Mouse (Mus musculus) stomach, postnatal 0 days (tissue): Measurements from ENCODE around the gene Olfr1272.

Experiments used
- CTCF ChIP-seq: IDR thresholded peaks from 2 replicates; pipeline ENCODE4 v1.5.1; 2016; ENCODE audit warnings: antibody characterized with exemption, low read depth, mild to moderate bottlenecking, moderate library complexity
- EP300 ChIP-seq: optimal IDR thresholded peaks from 2 replicates; pipeline ENCODE3; 2016; ENCODE audit warnings: antibody characterized with exemption

GRCm38 (mm10) chr2:90257492-90257891, 35.1 kb downstream of the Olfr1272 start, which contains the start of gene Olfr142:
- TF ChIP-seq CTCF (no peak), EP300 (no peak)
